Mouse (Mus musculus) induced T-regulatory cell, adult 2 months (primary cell): Measurements from ENCODE around the gene Vmn1r69.

ENCODE experiments used
- DNase-seq: peaks from one replicate; pipeline ENCODE4 v3.0.0-alpha.2; 2012; ENCODE audit warnings: low read depth

Vmn1r69 gene

DNA sequence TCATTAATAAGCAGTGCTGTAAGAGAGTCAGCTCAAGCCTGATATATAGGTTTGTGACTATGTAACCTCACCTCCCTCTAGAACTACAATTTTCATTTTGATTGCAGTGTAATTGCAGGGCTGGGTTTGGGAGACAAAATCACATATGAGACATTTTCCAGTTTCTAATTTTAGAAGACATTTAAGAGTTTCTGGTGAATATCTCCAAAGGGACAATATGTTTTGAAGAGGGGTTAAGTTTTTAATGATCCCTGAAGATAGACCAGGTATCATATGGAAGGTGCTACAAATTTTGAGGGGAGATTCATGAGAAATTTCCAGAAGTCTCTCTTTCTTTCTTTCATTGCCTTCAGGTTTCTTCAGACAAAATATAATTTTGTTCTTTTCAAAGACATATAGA, at the start of gene Vmn1r69:
Vmn1r69 (minus strand) TSS at position 101 of the 400 bp plus-strand sequence.
- DNase-seq = no peak

GRCm38 (mm10) chr7:10631232-10631631, 17.8 kb upstream of the Vmn1r69 start, which contains the start of gene Vmn1r70:
Vmn1r70 (plus strand) TSS chr7:10631532.
- DNase-seq = no peak

GRCm38 (mm10) chr7:10558385-10558784, 55.1 kb downstream of the Vmn1r69 start, which contains the start of gene Vmn1r68:
Vmn1r68 (minus strand) TSS chr7:10558485.
- no peak for DNase-seq
